In genomic region chr5:141824739-141825379, GRCm38 (mm10) we compare ENCODE assay signal across 27 mouse cellular contexts.
DNase-seq lines count a peak whose midpoint lies in the region; ATAC-seq lines count a peak whose summit lies in the region.
"Had no signal": no experiment of that assay in that cellular context is flagged by ENCODE, and none has a peak within 500 bp of the region (broad histone marks: within the 10 kb centered on the region; RNA-seq: fewer than 3 reads in every experiment).

No protein-coding gene starts in this region.

- no peak overlapping the region for H3K4me3 ChIP-seq in midbrain, embryonic 11.5 days (ENCODE audit: low read depth, low read length)
- H3K4me3 ChIP-seq in midbrain, embryonic 15.5 days = no peak overlapping the region
- H3K4me3 ChIP-seq: embryonic facial prominence, embryonic 10.5 days; embryonic facial prominence, embryonic 13.5 days; erythroblast, embryonic 14.5 days; forebrain, embryonic 12.5 days had no signal

- H3K4me1 ChIP-seq in midbrain, embryonic 11.5 days (ENCODE audit: control insufficient read depth, insufficient read depth, low read length) = no peaks in the 10 kb centered on the region
- no peaks in the 10 kb centered on the region for H3K4me1 ChIP-seq in midbrain, embryonic 15.5 days
- H3K4me1 ChIP-seq: embryonic facial prominence, embryonic 13.5 days; forebrain, embryonic 12.5 days had no signal

- no peaks in the 10 kb centered on the region for H3K36me3 ChIP-seq in midbrain, embryonic 11.5 days (ENCODE audit: control insufficient read depth, insufficient read depth, low read length)
- no peaks in the 10 kb centered on the region for H3K36me3 ChIP-seq in midbrain, embryonic 15.5 days (replicated peaks)
- H3K36me3 ChIP-seq: embryonic facial prominence, embryonic 10.5 days; embryonic facial prominence, embryonic 13.5 days; forebrain, embryonic 12.5 days had no signal

- no peak overlapping the region for H3K9ac ChIP-seq in midbrain, embryonic 11.5 days (ENCODE audit: low read length)
- H3K9ac ChIP-seq in midbrain, embryonic 15.5 days = no peak overlapping the region
- H3K9ac ChIP-seq: embryonic facial prominence, embryonic 13.5 days; forebrain, embryonic 12.5 days; hindbrain, embryonic 14.5 days had no signal

- no peak overlapping the region for H3K4me2 ChIP-seq in midbrain, embryonic 11.5 days
- H3K4me2 ChIP-seq in midbrain, embryonic 15.5 days = no peak overlapping the region
- H3K4me2 ChIP-seq: embryonic facial prominence, embryonic 13.5 days; forebrain, embryonic 12.5 days; heart, embryonic 11.5 days; hindbrain, embryonic 14.5 days had no signal

- no peaks in the 10 kb centered on the region for H3K9me3 ChIP-seq in midbrain, embryonic 11.5 days (ENCODE audit: control insufficient read depth, low read length)
- H3K9me3 ChIP-seq in midbrain, embryonic 15.5 days = no peaks in the 10 kb centered on the region
- H3K9me3 ChIP-seq: embryonic facial prominence, embryonic 10.5 days; embryonic facial prominence, embryonic 13.5 days; forebrain, embryonic 12.5 days had no signal

- no peaks in the 10 kb centered on the region for H3K27me3 ChIP-seq in midbrain, embryonic 11.5 days (ENCODE audit: control insufficient read depth, insufficient read depth, low read length)
- no peaks in the 10 kb centered on the region for H3K27me3 ChIP-seq in midbrain, embryonic 15.5 days (replicated peaks)
- H3K27me3 ChIP-seq: embryonic facial prominence, embryonic 13.5 days; forebrain, embryonic 12.5 days had no signal

- H3K27ac ChIP-seq in midbrain, embryonic 11.5 days (ENCODE audit: low read depth, low read length) = no peak overlapping the region
- H3K27ac ChIP-seq in midbrain, embryonic 15.5 days = no peak overlapping the region
- H3K27ac ChIP-seq: embryonic facial prominence, embryonic 10.5 days; embryonic facial prominence, embryonic 13.5 days; forebrain, embryonic 12.5 days; hindbrain, embryonic 14.5 days; hindbrain, postnatal 0 days had no signal

- DNase-seq in midbrain, embryonic 11.5 days (ENCODE audit: low spot score, missing footprints) = peak; percentile 71
- DNase-seq in right cerebral cortex, postnatal 25 days = no peak
- no peak for DNase-seq in adrenal gland, postnatal 14 days
- DNase-seq: adrenal gland, adult 2 months; adrenal gland, postnatal 36 days; cerebellum, adult 11 months; cerebellum, adult 2 months; cerebellum, adult 9-11 months; cerebellum, postnatal 25 days; embryo, embryonic 11 days; gastrocnemius, postnatal 10 days; gastrocnemius, postnatal 36 days; heart, adult 11 months; heart, postnatal 36 days had no signal

- 79% methylated on average over 16 of the region's 16 CpGs for WGBS in midbrain, embryonic 11.5 days
- WGBS in midbrain, embryonic 15.5 days = 77% methylated on average over 16 of the region's 16 CpGs

- ATAC-seq in midbrain, embryonic 11.5 days (ENCODE audit: low FRiP score) = no peak
- no peak for ATAC-seq in midbrain, embryonic 15.5 days (replicated peaks)
- peak; percentile 78 for ATAC-seq in common myeloid progenitor, adult 5-6 weeks (replicated peaks; ENCODE audit: low read depth, poor library complexity, severe bottlenecking)
- peak; percentile 51 to 54; a peak in 3 of 4 replicates for ATAC-seq in hematopoietic stem cell, adult 5-6 weeks (replicated peaks in 1 of 2; ENCODE audit: insufficient read depth in 1 of 2, low FRiP score in 2 of 2, low TSS enrichment in 1 of 2, low read depth in 1 of 2, poor library complexity in 2 of 2, severe bottlenecking in 2 of 2)
- ATAC-seq: CD4-positive, CD25-positive, alpha-beta regulatory T cell, adult 4 months; forebrain, embryonic 16.5 days; hindbrain, postnatal 0 days; inflammation-experienced regulatory T-cells, adult 6 months had no signal

Comparison
In these comparisons a context has a peak if more than half of its experiments do, and no peak if none do; other contexts are left out.
1. ATAC-seq: peak in common myeloid progenitor, adult 5-6 weeks (single experiment) and hematopoietic stem cell, adult 5-6 weeks (2 of 2); none in midbrain, embryonic 11.5 days (single experiment) and midbrain, embryonic 15.5 days (single experiment).